Mouse (Mus musculus) thymus, adult 2 months (tissue): ENCODE data around the gene Ago3. TPM values are rescaled to one million over a fixed set of nuclear protein-coding genes. Genes with fewer than 3 reads are reported as not detected.

Experiments
- DNase-seq: peaks from one replicate; pipeline ENCODE4 v3.0.0; 2021
- H3K27ac ChIP-seq: fragments of 200-500 bp; 2 replicates; pipeline ENCODE4 v1.5.1; 2012; ENCODE audit warnings: low read length, control low read depth; ENCODE audit not compliant: control insufficient read depth, insufficient read depth
- H3K27me3 ChIP-seq: fragments of 200-500 bp; 2 replicates; pipeline ENCODE4 v1.6.1; 2012; ENCODE audit warnings: mild to moderate bottlenecking, low read length, moderate library complexity, mixed read lengths; ENCODE audit not compliant: control insufficient read depth, insufficient read depth
- H3K36me3 ChIP-seq: fragments of 200-500 bp; 2 replicates; pipeline ENCODE4 v1.6.1; 2012; ENCODE audit warnings: mild to moderate bottlenecking, low read length, moderate library complexity; ENCODE audit not compliant: control insufficient read depth, insufficient read depth
- H3K4me1 ChIP-seq: fragments of 200-500 bp; replicated peaks from 2 replicates; pipeline ENCODE4 v1.6.1; 2012; ENCODE audit warnings: low read length; ENCODE audit not compliant: control insufficient read depth, insufficient read depth
- H3K4me3 ChIP-seq: fragments of 200-500 bp; 2 replicates; pipeline ENCODE4 v1.5.1; 2012; ENCODE audit warnings: mild to moderate bottlenecking, low read length, control low read depth, moderate library complexity; ENCODE audit not compliant: control insufficient read depth, insufficient read depth
- CTCF ChIP-seq: fragments of 200-500 bp; IDR thresholded peaks from 2 replicates; pipeline ENCODE4 v1.5.1; 2012; ENCODE audit warnings: mild to moderate bottlenecking, control low read depth, low read length, moderate library complexity, borderline replicate concordance; ENCODE audit not compliant: control insufficient read depth, poor library complexity, insufficient read depth; ENCODE audit errors: extremely low read depth
- POLR2A ChIP-seq: fragments of 200-500 bp; IDR thresholded peaks from 2 replicates; pipeline ENCODE4 v1.6.1; 2012; ENCODE audit warnings: mild to moderate bottlenecking, low read length, control low read depth, moderate library complexity; ENCODE audit not compliant: control insufficient read depth, poor library complexity, insufficient read depth; ENCODE audit errors: extremely low read depth
- WGBS: fragments of 180-500 bp; shearing (Covaris S2); methylation state at CpG from one replicate; pipeline ENCODE4 v1.1.7; 2018; 5-methylcytosine and 5-hydroxymethylcytosine counted together
- polyA plus RNA-seq: library from polyadenylated mRNA; depleted of rRNA; stranded (reverse); fragments of >200 nt; gene quantifications from 2 replicates; pipeline ENCODE4 v1.2.3, GENCODE M21; 2012

The Ago3 gene
- polyA plus RNA-seq, 1 experiment, result 29.1 TPM

DNA sequence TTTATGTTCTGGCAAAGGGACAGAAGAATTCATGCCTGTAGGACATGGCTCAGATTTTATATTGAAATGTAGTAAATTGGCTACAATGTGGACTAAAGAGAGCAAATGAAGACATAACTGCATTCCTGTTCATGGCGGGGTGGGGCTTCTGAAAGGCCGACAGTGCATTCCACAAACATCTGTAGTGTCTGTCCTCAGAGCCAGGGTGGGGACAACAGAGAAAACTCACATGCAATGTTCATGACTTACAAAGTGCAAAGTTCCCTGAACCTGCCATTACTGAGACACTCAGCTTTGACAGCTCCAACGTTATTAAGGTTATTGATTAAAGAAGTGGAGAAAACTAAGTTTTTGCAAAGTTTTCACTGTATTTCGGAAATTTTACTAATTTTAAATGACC is 85.9 kb downstream of the Ago3 start:
- peaks cover 8% of the 10 kb centered on the region for H3K36me3 ChIP-seq
- DNase-seq, result no peak
- TF ChIP-seq POLR2A, result no peak
- TF ChIP-seq CTCF, result no peak
- H3K27ac ChIP-seq, result no peak overlapping the region
- H3K27me3 ChIP-seq, result no peaks in the 10 kb centered on the region
- WGBS, result 96% methylated on average over 4 of the region's 4 CpGs
- H3K4me1 ChIP-seq, result no peaks in the 10 kb centered on the region
- H3K4me3 ChIP-seq, result no peak overlapping the region

DNA sequence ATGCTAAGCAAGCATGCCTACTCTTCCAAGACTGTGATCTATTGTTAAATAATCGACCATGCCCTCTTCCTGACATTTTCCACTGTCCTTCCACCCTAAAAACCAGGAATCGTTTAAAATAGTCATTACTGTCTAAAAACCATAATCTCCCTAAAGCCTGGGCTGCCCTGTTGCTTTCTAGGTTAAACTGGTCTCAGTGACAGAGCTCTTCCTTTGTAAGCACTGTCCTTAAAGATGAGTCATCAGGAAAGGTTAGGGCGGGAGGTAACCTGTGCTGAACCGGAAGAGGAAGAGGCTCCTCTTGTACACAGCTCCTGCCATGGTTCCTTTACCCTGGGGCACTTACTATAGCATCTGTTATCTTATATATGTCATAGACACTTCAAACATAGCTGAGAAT is 89.9 kb downstream of the Ago3 start:
- 56% methylated on average over 4 of the region's 4 CpGs for WGBS
- Histone ChIP-seq H3K27me3 (no peaks in the 10 kb centered on the region), H3K27ac (no peak overlapping the region), H3K4me3 (no peak overlapping the region), H3K36me3 (no peaks in the 10 kb centered on the region), H3K4me1 (no peaks in the 10 kb centered on the region)
- no peak for DNase-seq
- TF ChIP-seq POLR2A, result no peak
- TF ChIP-seq CTCF, result no peak

DNA sequence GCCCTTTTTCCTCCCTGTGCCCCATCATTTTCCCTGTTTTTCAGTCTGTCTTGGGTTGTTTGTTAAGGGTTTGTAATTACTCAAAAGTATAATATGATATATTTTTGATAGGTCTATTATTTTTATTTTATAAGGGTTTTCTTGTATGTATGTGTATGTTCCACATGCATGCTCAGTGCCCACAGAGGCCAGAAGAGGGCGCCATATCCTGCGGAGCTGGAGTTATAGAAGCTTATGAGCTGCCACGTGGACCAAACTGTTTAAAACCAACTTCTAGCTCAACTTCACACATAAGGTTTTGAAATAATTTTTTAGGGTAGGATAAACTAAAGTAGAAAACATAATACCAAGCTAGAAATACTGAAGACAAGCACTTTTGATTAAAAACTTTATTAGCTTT is 97.0 kb downstream of the Ago3 start:
- Histone ChIP-seq H3K4me1 (no peaks in the 10 kb centered on the region), H3K4me3 (no peak overlapping the region)
- 69% methylated on average over 3 of the region's 3 CpGs for WGBS

DNA sequence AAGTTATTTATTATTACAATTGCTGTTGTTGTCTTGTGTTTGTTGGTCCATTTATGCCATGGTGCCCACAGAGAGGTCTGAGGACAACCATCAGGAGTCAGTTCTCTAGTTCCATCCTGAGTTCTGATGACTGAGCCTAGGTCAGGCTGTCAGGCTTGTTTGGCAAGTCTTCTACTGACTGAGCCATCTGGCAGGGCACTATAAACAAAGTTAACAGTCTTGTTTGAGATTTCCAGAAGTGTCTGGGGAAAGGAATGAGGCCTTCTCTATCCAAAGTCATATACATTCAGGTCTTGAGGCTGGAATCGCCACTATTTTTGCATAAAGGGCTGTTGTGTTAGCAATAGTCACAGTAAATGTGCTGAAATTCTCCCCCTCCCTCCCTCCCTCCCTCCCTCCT is 97.6 kb downstream of the Ago3 start:
- WGBS, result 100% methylated on average over 1 of the region's 1 CpGs
- no peak for TF ChIP-seq CTCF
- no peak for TF ChIP-seq POLR2A
- H3K36me3 ChIP-seq, result no peaks in the 10 kb centered on the region
- H3K27ac ChIP-seq, result no peak overlapping the region
- no peak overlapping the region for H3K4me3 ChIP-seq
- H3K27me3 ChIP-seq, result no peaks in the 10 kb centered on the region
- no peak for DNase-seq
- H3K4me1 ChIP-seq, result no peaks in the 10 kb centered on the region

More for the DNA sequence above, 97.0 kb downstream of the Ago3 start:
- H3K27ac ChIP-seq, result no peak overlapping the region
- no peaks in the 10 kb centered on the region for H3K36me3 ChIP-seq
- peak; percentile 19 for DNase-seq
- no peaks in the 10 kb centered on the region for H3K27me3 ChIP-seq
- TF ChIP-seq POLR2A (no peak), CTCF (no peak)

DNA sequence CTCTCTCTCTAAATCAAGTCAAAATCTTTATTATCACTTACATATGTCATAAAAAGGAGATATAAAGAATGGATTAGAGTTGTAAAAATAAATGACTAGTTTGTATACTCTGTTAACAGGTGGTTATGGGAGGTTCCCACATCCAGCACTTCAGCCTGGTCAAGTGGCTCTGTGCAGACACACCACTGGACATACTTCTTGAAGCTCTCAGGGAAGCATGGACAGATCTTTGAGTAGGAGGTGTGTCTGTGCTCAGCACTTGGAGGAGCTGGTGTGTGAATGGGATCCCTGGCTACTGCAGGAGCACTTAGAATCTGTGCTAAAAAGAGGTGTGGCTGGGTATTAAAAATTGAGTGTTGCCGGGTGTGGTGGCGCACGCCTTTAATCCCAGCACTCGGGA is 99.1 kb downstream of the Ago3 start:
- DNase-seq, result no peak
- over 99% methylated on average over 4 of the region's 4 CpGs for whole genome bisulfite sequencing
- Histone ChIP-seq H3K4me3 (no peak overlapping the region), H3K36me3 (no peaks in the 10 kb centered on the region), H3K4me1 (no peaks in the 10 kb centered on the region), H3K27me3 (no peaks in the 10 kb centered on the region), H3K27ac (no peak overlapping the region)
- TF ChIP-seq POLR2A (no peak), CTCF (no peak)

DNA sequence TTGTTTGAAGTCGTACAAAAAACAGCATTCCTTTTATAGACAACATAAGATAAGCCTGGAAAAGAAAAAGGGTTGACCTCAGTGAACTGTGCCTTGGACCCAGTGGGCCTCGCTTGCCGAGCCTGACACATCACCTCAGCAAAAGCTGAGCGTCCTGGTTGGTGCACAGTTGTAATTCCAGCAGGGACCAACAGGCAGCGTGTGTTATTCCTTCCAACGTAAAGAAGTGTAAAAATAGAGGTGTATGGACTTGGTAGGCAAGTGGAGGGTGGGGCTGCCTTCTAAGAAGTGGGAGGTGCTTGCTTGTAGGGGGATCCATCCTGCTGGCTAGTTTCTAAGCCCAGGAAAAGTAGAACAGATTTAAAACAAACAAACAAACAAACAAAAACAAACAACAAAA is 103.3 kb downstream of the Ago3 start:
- WGBS, result 63% methylated on average over 6 of the region's 6 CpGs
- Histone ChIP-seq H3K27me3 (no peaks in the 10 kb centered on the region), H3K36me3 (no peaks in the 10 kb centered on the region), H3K4me3 (no peak overlapping the region), H3K27ac (no peak overlapping the region), H3K4me1 (peaks cover under 1% of the 10 kb centered on the region)
- TF ChIP-seq POLR2A, result no peak
- no peak for TF ChIP-seq CTCF
- DNase-seq, result no peak

DNA sequence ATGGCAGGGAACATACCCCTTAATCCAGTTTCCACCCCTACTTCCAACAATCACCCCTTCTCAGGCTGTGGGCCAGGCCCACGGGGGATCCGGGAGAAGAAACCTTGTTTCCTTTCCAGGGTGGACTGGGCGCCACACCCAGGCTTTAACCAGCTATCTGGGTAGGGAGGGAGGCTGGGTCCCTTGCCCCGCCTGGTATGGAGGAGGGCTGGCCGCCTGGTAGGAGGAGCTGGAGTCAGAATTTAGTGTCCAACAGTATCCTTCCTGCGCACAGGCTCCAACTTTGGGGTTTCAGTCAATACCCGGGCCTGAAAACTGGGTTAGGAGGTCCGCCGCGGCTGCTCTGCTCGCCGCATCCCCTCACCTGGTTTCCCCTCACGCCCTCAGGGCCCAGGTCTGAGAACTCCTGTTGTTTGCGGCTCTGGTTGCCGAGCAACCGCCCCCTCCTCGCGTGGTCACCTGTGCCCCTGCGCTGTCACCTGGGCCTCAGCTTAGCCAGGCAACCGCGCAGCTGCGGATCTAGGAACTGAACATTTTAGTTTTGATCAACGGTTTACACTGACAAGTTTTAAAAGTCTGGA is 104.0 kb downstream of the Ago3 start, which contains the start of gene Tekt2:
Gene Tekt2, minus strand, starts transcription at position 408 of the 581 bp plus-strand sequence.
- H3K4me3 ChIP-seq, result no peak within 1 kb of the TSS
- no peak within 1 kb of the TSS for H3K27ac ChIP-seq
- 47% methylated on average over 23 of the region's 23 CpGs for WGBS
- H3K4me1 ChIP-seq, result peaks cover 4% of the 10 kb centered on the region
- H3K27me3 ChIP-seq, result no peaks in the 10 kb centered on the region
- TF ChIP-seq CTCF (no peak), POLR2A (no peak)
- H3K36me3 ChIP-seq, result no peaks in the 10 kb centered on the region
- DNase-seq, result no peak
